Mouse (Mus musculus) activated CD4-positive, CD25-positive, alpha-beta regulatory T cell, adult 9 weeks (primary cell): ENCODE results near the gene Commd2. TPM values are rescaled to one million over a fixed set of nuclear protein-coding genes. Genes with fewer than 3 reads are reported as not detected.

ENCODE experiments used
- polyA plus RNA-seq: library from polyadenylated mRNA; unstranded; fragments of 100-300 nt; shearing (Covaris generic); gene quantifications from one replicate; pipeline ENCODE4 v1.2.1, GENCODE M21; 2017

Commd2 gene
- 78.3 TPM for polyA plus RNA-seq

DNA sequence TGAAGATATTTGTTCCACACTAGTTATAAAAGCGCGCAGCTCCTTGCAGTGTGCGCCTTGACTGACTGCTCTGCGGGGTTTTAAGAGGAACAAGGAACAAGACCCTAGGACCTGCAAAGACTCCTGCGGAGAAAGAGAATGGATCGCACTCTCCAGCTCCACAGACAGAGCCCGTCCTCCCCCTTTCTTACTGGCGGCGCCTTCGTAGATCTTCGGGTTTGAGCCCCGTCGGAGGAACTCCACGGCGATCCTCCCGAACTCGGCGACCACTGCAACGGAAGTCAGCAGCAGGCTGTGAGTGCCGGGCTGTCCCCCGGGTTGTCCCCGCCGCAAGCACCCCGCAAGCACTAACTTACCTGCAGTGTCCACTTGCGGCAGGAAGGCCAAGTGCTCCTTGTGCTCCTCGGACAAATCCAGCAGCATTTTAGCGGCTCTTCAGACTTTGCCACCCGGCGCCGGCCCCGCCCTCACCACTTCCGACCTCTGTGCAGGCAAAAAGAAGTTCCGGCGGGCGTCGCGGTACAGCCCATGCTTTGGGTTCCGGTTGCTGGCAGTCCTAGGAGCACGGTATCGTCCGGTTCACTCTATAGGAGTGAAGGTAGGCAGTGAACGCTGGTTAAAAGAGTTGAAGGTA lies at the start of gene Commd2:
TSS of gene Commd2 (minus strand) at position 485 of the 634 bp plus-strand sequence.

GRCm38 (mm10) chr3:57692719-57693118 lies 41.2 kb upstream of the Commd2 start, which contains the start of gene Ankub1:
Gene Ankub1 (minus strand): TSS chr3:57692799.

Other genes with a start within 250 kb of the Commd2 start
- not detected for gene Tm4sf4, start 226.4 kb downstream of the Commd2 start, polyA plus RNA-seq
- gene Wwtr1, start 75.8 kb downstream of the Commd2 start, polyA plus RNA-seq = not detected
- gene Ankub1, start 41.1 kb upstream of the Commd2 start, polyA plus RNA-seq = not detected
- gene Rnf13, start 84.3 kb upstream of the Commd2 start, polyA plus RNA-seq = 55.9 TPM
- gene Pfn2, start 196.4 kb upstream of the Commd2 start, polyA plus RNA-seq = 9.0 TPM